In genomic region chr7:78846737-78847434, GRCm38 (mm10) we compare ENCODE assay signal across 8 mouse cellular contexts. TPM values are rescaled to one million over a fixed set of nuclear protein-coding genes. Genes with fewer than 3 reads are reported as not detected.
DNase-seq lines count a peak whose midpoint lies in the region; ATAC-seq lines count a peak whose summit lies in the region.

Gene Det1 (minus strand): TSS chr7:78847263.

- peak; percentile 87 for DNase-seq in adipocyte (ENCODE audit: low spot score)
- peak; percentile 96 for DNase-seq in embryo, embryonic 10 days (ENCODE audit: low spot score)
- peak; percentile 90 for DNase-seq in gastrocnemius, postnatal 10 days
- peak; percentile 95 for DNase-seq in induced T-regulatory cell, adult 2 months (ENCODE audit: low read depth)
- peak; percentile 56 to 89 for DNase-seq in left cerebral cortex, adult 9 months (ENCODE audit: low spot score in 2 of 2)
- DNase-seq in right cerebral cortex, postnatal 14 days, result peak; percentile 95
- DNase-seq in urinary bladder, postnatal 36 days (ENCODE audit: low spot score in 2 of 2), result peak; percentile 81 to 90

- ATAC-seq in megakaryocyte progenitor cell, adult 5-6 weeks (replicated peaks; ENCODE audit: poor library complexity), result peak; percentile 95

RNA-seq across cellular contexts. Expression of gene Det1, which starts in this region (rescaled TPM):
- total RNA-seq in gastrocnemius, postnatal 10 days (2021), result 10 to 100 TPM in 1 of 2 experiments, 1 to 10 TPM in 1; 7.3 to 10.3 TPM
- 16.1 and 19.3 TPM in 2 replicates for total RNA-seq in megakaryocyte progenitor cell, adult 5-6 weeks (2015)
- 14.0 and 15.5 TPM in 2 replicates for total RNA-seq in megakaryocyte progenitor cell, adult 5-6 weeks (2017)

Comparison
In these comparisons a context has a peak if more than half of its experiments do, and no peak if none do; other contexts are left out.
1. Peak in every context shown above with its lines: DNase-seq and ATAC-seq.